Mouse (Mus musculus) midbrain, embryonic 13.5 days (tissue): ENCODE results near the gene Ttc5. TPM values are rescaled to one million over a fixed set of nuclear protein-coding genes. Genes with fewer than 3 reads are reported as not detected.

Experiments used
- ATAC-seq: fragments of 200-750 bp; cut with Nextera tagmentation; 2 replicates; pipeline ENCODE4 v1.8.0; 2017; ENCODE audit warnings: mild to moderate bottlenecking, moderate TSS enrichment, moderate library complexity
- H3K27ac ChIP-seq: fragments of 300-500 bp; sonication (generic); 2 replicates; pipeline ENCODE4 v1.5.1; 2015; ENCODE audit warnings: inconsistent platforms, mild to moderate bottlenecking, moderate library complexity
- H3K27me3 ChIP-seq: fragments of 300-500 bp; sonication (generic); 2 replicates; pipeline ENCODE4 v1.6.1; 2015; ENCODE audit warnings: mild to moderate bottlenecking, inconsistent platforms
- H3K36me3 ChIP-seq: fragments of 300-500 bp; sonication (generic); 2 replicates; pipeline ENCODE4 v1.6.1; 2015; ENCODE audit warnings: mild to moderate bottlenecking, inconsistent platforms
- H3K4me1 ChIP-seq: fragments of 300-500 bp; sonication (generic); replicated peaks from 2 replicates; pipeline ENCODE4 v1.6.1; 2015; ENCODE audit warnings: inconsistent platforms
- H3K4me2 ChIP-seq: fragments of 300-500 bp; sonication (generic); replicated peaks from 2 replicates; pipeline ENCODE4 v1.6.1; 2015; ENCODE audit warnings: moderate library complexity, mild to moderate bottlenecking, inconsistent platforms
- H3K4me3 ChIP-seq: fragments of 300-500 bp; sonication (generic); replicated peaks from 2 replicates; pipeline ENCODE4 v1.5.1; 2015; ENCODE audit warnings: mild to moderate bottlenecking, inconsistent platforms
- H3K9ac ChIP-seq: fragments of 300-500 bp; sonication (generic); replicated peaks from 2 replicates; pipeline ENCODE4 v1.6.1; 2015; ENCODE audit warnings: mild to moderate bottlenecking, inconsistent platforms
- H3K9me3 ChIP-seq: fragments of 300-500 bp; sonication (generic); 2 replicates; pipeline ENCODE4 v1.6.1; 2016; ENCODE audit warnings: mild to moderate bottlenecking, inconsistent platforms
- WGBS: fragments of 180-500 bp; shearing (Covaris S2); methylation state at CpG from one replicate; pipeline ENCODE4 v1.1.7; 2015; 5-methylcytosine and 5-hydroxymethylcytosine counted together
- polyA plus RNA-seq: library from polyadenylated mRNA; unstranded; fragments of >200 nt; fragmentation: Nextera tagmentation; extraction: Ambion mirVana; gene quantifications from 2 replicates; pipeline ENCODE4 v1.2.1, GENCODE M21; 2015

Ttc5 gene
- polyA plus RNA-seq, 1 experiment from 2014 or later = 130 TPM

- peaks cover 2% of the 10 kb centered on the region; the same call in 1 of the 2 replicates for H3K4me1 ChIP-seq
- 88% methylated on average over 6 of the region's 6 CpGs for WGBS
- ATAC-seq = no peak
Measured at GRCm38 (mm10) chr14:50802441-50802840, 17.1 kb upstream of the Ttc5 start.

GRCm38 (mm10) chr14:50799502-50800259 lies 14.4 kb upstream of the Ttc5 start:
- Histone ChIP-seq H3K9me3 (no peaks in the 10 kb centered on the region), H3K4me1 (0 out of 2 replicates have a peak, but pooled peaks cover 2% of the 10 kb centered on the region), H3K9ac (no peak overlapping the region), H3K36me3 (no peaks in the 10 kb centered on the region), H3K27me3 (no peaks in the 10 kb centered on the region), H3K27ac (no peak overlapping the region), H3K4me2 (no peak overlapping the region), H3K4me3 (no peak overlapping the region)
- peak; percentile 56; the same call in 1 of the 2 replicates for ATAC-seq
- WGBS = 4% methylated on average over 3 of the region's 3 CpGs

More at GRCm38 (mm10) chr14:50802441-50802840, 17.1 kb upstream of the Ttc5 start:
- Histone ChIP-seq H3K9ac (no peak overlapping the region), H3K36me3 (no peaks in the 10 kb centered on the region), H3K27me3 (no peaks in the 10 kb centered on the region), H3K4me2 (no peak overlapping the region), H3K9me3 (no peaks in the 10 kb centered on the region), H3K4me3 (no peak overlapping the region), H3K27ac (no peak overlapping the region)

GRCm38 (mm10) chr14:50798512-50798911 lies 13.2 kb upstream of the Ttc5 start:
- Histone ChIP-seq H3K9ac (no peak overlapping the region), H3K4me2 (no peak overlapping the region), H3K4me1 (0 out of 2 replicates have a peak, but pooled peaks cover 2% of the 10 kb centered on the region), H3K36me3 (no peaks in the 10 kb centered on the region), H3K27ac (no peak overlapping the region), H3K4me3 (no peak overlapping the region), H3K27me3 (no peaks in the 10 kb centered on the region), H3K9me3 (no peaks in the 10 kb centered on the region)
- ATAC-seq = no peak
- WGBS = 58% methylated on average over 2 of the region's 2 CpGs

- no peak for ATAC-seq
- WGBS = 88% methylated on average over 1 of the region's 1 CpGs
Measured at GRCm38 (mm10) chr14:50796464-50796863, 11.1 kb upstream of the Ttc5 start.

GRCm38 (mm10) chr14:50795965-50796364 lies 10.6 kb upstream of the Ttc5 start:
- H3K27ac ChIP-seq = no peak overlapping the region
- no peak overlapping the region for H3K4me2 ChIP-seq
- H3K4me3 ChIP-seq = no peak overlapping the region
- no peaks in the 10 kb centered on the region for H3K9me3 ChIP-seq
- no peak for ATAC-seq
- H3K9ac ChIP-seq = no peak overlapping the region
- H3K4me1 ChIP-seq = 0 out of 2 replicates have a peak, but pooled peaks cover 2% of the 10 kb centered on the region
- WGBS = 86% methylated on average over 4 of the region's 4 CpGs
- H3K36me3 ChIP-seq = no peaks in the 10 kb centered on the region
- no peaks in the 10 kb centered on the region for H3K27me3 ChIP-seq

More at GRCm38 (mm10) chr14:50796464-50796863, 11.1 kb upstream of the Ttc5 start:
- Histone ChIP-seq H3K9me3 (no peaks in the 10 kb centered on the region), H3K27ac (no peak overlapping the region), H3K4me1 (0 out of 2 replicates have a peak, but pooled peaks cover 2% of the 10 kb centered on the region), H3K36me3 (no peaks in the 10 kb centered on the region), H3K27me3 (no peaks in the 10 kb centered on the region), H3K9ac (no peak overlapping the region), H3K4me3 (no peak overlapping the region), H3K4me2 (no peak overlapping the region)

- 96% methylated on average over 24 of the region's 24 CpGs for WGBS
Measured at GRCm38 (mm10) chr14:50795261-50795935, 10.1 kb upstream of the Ttc5 start.

GRCm38 (mm10) chr14:50788157-50788556 lies 2.8 kb upstream of the Ttc5 start:
- Histone ChIP-seq H3K4me2 (no peak overlapping the region), H3K4me1 (peaks cover 15% of the 10 kb centered on the region), H3K9me3 (no peaks in the 10 kb centered on the region), H3K36me3 (no peaks in the 10 kb centered on the region), H3K27ac (no peak overlapping the region), H3K4me3 (no peak overlapping the region), H3K9ac (no peak overlapping the region), H3K27me3 (no peaks in the 10 kb centered on the region)
- no peak for ATAC-seq
- WGBS = 11% methylated on average over 2 of the region's 2 CpGs

More at GRCm38 (mm10) chr14:50795261-50795935, 10.1 kb upstream of the Ttc5 start:
- no peak overlapping the region for H3K4me3 ChIP-seq
- ATAC-seq = no peak
- no peak overlapping the region for H3K4me2 ChIP-seq
- no peaks in the 10 kb centered on the region for H3K36me3 ChIP-seq
- no peak overlapping the region for H3K27ac ChIP-seq
- H3K9me3 ChIP-seq = no peaks in the 10 kb centered on the region
- no peaks in the 10 kb centered on the region for H3K27me3 ChIP-seq
- H3K4me1 ChIP-seq = 0 out of 2 replicates have a peak, but pooled peaks cover 2% of the 10 kb centered on the region
- H3K9ac ChIP-seq = no peak overlapping the region

- 27% methylated on average over 16 of the region's 16 CpGs for WGBS
- H3K27ac ChIP-seq = peak overlapping the region; percentile 81
- ATAC-seq = no peak
Measured at GRCm38 (mm10) chr14:50784391-50785250, 698 bp downstream of the Ttc5 start.

GRCm38 (mm10) chr14:50782166-50782565 lies 3.2 kb downstream of the Ttc5 start:
- ATAC-seq = no peak
- H3K4me1 ChIP-seq = peaks cover 17% of the 10 kb centered on the region
- H3K9me3 ChIP-seq = no peaks in the 10 kb centered on the region
- no peak overlapping the region for H3K4me2 ChIP-seq
- no peaks in the 10 kb centered on the region for H3K27me3 ChIP-seq
- no peak overlapping the region for H3K4me3 ChIP-seq
- no peak overlapping the region for H3K27ac ChIP-seq
- H3K36me3 ChIP-seq = peaks cover 29% of the 10 kb centered on the region
- no peak overlapping the region for H3K9ac ChIP-seq
- WGBS = 100% methylated on average over 3 of the region's 3 CpGs

More at GRCm38 (mm10) chr14:50784391-50785250, 698 bp downstream of the Ttc5 start:
- Histone ChIP-seq H3K9me3 (no peaks in the 10 kb centered on the region), H3K9ac (peak overlapping the region; percentile 81), H3K4me2 (peak overlapping the region; percentile 62), H3K4me3 (peak overlapping the region; percentile 82), H3K36me3 (peaks cover 17% of the 10 kb centered on the region), H3K27me3 (no peaks in the 10 kb centered on the region), H3K4me1 (peaks cover 17% of the 10 kb centered on the region)

- 90% methylated on average over 2 of the region's 2 CpGs for WGBS
Measured at GRCm38 (mm10) chr14:50771342-50771741, 14.0 kb downstream of the Ttc5 start.

GRCm38 (mm10) chr14:50765736-50766135 lies 19.6 kb downstream of the Ttc5 start:
- Histone ChIP-seq H3K4me1 (no peaks in the 10 kb centered on the region), H3K9me3 (no peaks in the 10 kb centered on the region), H3K27ac (no peak overlapping the region), H3K4me3 (no peak overlapping the region), H3K4me2 (no peak overlapping the region), H3K36me3 (peaks cover 65% of the 10 kb centered on the region), H3K9ac (no peak overlapping the region), H3K27me3 (no peaks in the 10 kb centered on the region)
- WGBS = 97% methylated on average over 6 of the region's 6 CpGs
- ATAC-seq = no peak

More at GRCm38 (mm10) chr14:50771342-50771741, 14.0 kb downstream of the Ttc5 start:
- no peaks in the 10 kb centered on the region for H3K4me1 ChIP-seq
- no peak overlapping the region for H3K4me3 ChIP-seq
- peaks cover 83% of the 10 kb centered on the region for H3K36me3 ChIP-seq
- no peaks in the 10 kb centered on the region for H3K27me3 ChIP-seq
- no peak overlapping the region for H3K4me2 ChIP-seq
- no peak overlapping the region for H3K9ac ChIP-seq
- no peaks in the 10 kb centered on the region for H3K9me3 ChIP-seq
- H3K27ac ChIP-seq = no peak overlapping the region
- ATAC-seq = no peak
